Mouse (Mus musculus) intestine, embryonic 14.5 days (tissue): Measurements from ENCODE around the gene Lmntd1. TPM values are rescaled to one million over a fixed set of nuclear protein-coding genes. Genes with fewer than 3 reads are reported as not detected.

ENCODE experiments used
- ATAC-seq: fragments of 200-750 bp; cut with Nextera tagmentation; replicated peaks from 2 replicates; pipeline ENCODE4 v1.8.0; 2017; ENCODE audit warnings: low read depth, moderate number of reproducible peaks, moderate TSS enrichment, moderate library complexity; ENCODE audit not compliant: low FRiP score, low TSS enrichment
- DNase-seq: peaks from one replicate; pipeline ENCODE4 v3.0.0-alpha.2; 2018; ENCODE audit warnings: low spot score
- H3K27ac ChIP-seq: fragments of 300-500 bp; sonication (generic); 2 replicates; pipeline ENCODE4 v1.5.1; 2014; ENCODE audit warnings: low read depth, mild to moderate bottlenecking, control low read depth
- H3K27me3 ChIP-seq: fragments of 300-500 bp; sonication (generic); replicated peaks from 2 replicates; pipeline ENCODE4 v1.6.1; 2014; ENCODE audit warnings: low read length, control low read depth; ENCODE audit not compliant: control insufficient read depth, insufficient read depth
- H3K36me3 ChIP-seq: fragments of 300-500 bp; sonication (generic); 2 replicates; pipeline ENCODE4 v1.6.1; 2014; ENCODE audit warnings: low read length, control low read depth; ENCODE audit not compliant: control insufficient read depth, insufficient read depth
- H3K4me1 ChIP-seq: fragments of 300-500 bp; sonication (generic); replicated peaks from 2 replicates; pipeline ENCODE4 v1.6.1; 2014; ENCODE audit warnings: low read length, control low read depth, mixed read lengths; ENCODE audit not compliant: control insufficient read depth, insufficient read depth
- H3K4me2 ChIP-seq: fragments of 300-500 bp; sonication (generic); 2 replicates; pipeline ENCODE4 v1.6.1; 2014; ENCODE audit warnings: low read length
- H3K4me3 ChIP-seq: fragments of 300-500 bp; sonication (generic); 2 replicates; pipeline ENCODE4 v1.5.1; 2014; ENCODE audit warnings: low read depth, low read length, control low read depth, mixed read lengths
- H3K9ac ChIP-seq: fragments of 300-500 bp; sonication (generic); 2 replicates; pipeline ENCODE4 v1.6.1; 2014; ENCODE audit warnings: mild to moderate bottlenecking, low read length
- H3K9me3 ChIP-seq: fragments of 300-500 bp; sonication (generic); 2 replicates; pipeline ENCODE4 v1.6.1; 2016; ENCODE audit warnings: low read length, control low read depth; ENCODE audit not compliant: control insufficient read depth
- WGBS: fragments of 180-500 bp; shearing (Covaris S2); extraction: QIAGEN DNeasy Blood & Tissue Kit; methylation state at CpG from one replicate; pipeline ENCODE4 v1.1.7; 2014; 5-methylcytosine and 5-hydroxymethylcytosine counted together
- polyA plus RNA-seq: library from polyadenylated mRNA; unstranded; fragments of >200 nt; fragmentation: Nextera tagmentation; extraction: Ambion mirVana; gene quantifications from 2 replicates; pipeline ENCODE4 v1.2.1, GENCODE M21; 2014

Lmntd1 gene
- polyA plus RNA-seq, 1 experiment from 2014 or later, result 0.27 TPM

DNA sequence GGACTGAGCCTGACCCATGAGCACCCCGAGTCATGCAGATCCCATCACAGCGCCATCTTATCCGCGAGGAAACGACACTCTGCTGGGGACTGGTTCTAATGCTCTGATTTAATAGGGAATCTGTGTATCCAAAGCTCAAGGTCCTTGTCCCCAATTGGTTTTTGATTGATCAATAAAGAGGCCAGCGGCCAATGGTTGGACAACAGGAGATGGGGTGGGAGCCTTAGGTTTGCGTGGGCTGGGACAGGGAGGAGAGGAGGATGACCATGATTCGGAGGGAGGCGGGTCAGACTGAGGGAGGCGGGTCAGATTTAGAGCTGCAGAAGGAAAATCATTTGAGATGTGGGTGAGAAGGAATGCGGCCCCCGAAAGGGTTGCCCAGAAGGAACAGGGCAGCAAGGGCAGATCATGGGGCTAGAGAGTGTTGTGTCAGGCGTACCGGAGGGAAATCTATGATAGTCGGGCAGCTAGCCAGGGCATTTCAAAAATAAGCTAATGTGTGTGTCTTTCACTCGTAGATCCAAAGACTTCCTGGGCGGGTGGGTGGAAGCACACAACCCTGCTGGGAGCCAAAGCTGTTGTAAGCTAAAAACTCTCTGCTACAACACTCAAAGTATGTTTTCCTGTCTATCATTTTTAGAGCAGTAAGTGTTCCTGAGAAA, 131.3 kb downstream of the Lmntd1 start:
- no peak overlapping the region for H3K4me3 ChIP-seq
- peak overlapping the region; percentile 75 for H3K27ac ChIP-seq
- DNase-seq (no peak), ATAC-seq (no peak)
- no peak overlapping the region for H3K4me2 ChIP-seq
- H3K36me3 ChIP-seq, result no peaks in the 10 kb centered on the region
- H3K9ac ChIP-seq, result no peak overlapping the region
- H3K4me1 ChIP-seq, result peaks cover 7% of the 10 kb centered on the region; the same call in 1 of the 2 replicates
- no peaks in the 10 kb centered on the region for H3K9me3 ChIP-seq
- H3K27me3 ChIP-seq, result no peaks in the 10 kb centered on the region
- WGBS, result 81% methylated on average over 17 of the region's 17 CpGs

GRCm38 (mm10) chr6:145481938-145482337, 132.2 kb downstream of the Lmntd1 start:
- Histone ChIP-seq H3K4me3 (no peak overlapping the region), H3K27ac (peak overlapping the region; percentile 75), H3K4me1 (peaks cover 7% of the 10 kb centered on the region; the same call in 1 of the 2 replicates), H3K4me2 (no peak overlapping the region), H3K9ac (no peak overlapping the region), H3K27me3 (no peaks in the 10 kb centered on the region), H3K9me3 (no peaks in the 10 kb centered on the region), H3K36me3 (no peaks in the 10 kb centered on the region)
- WGBS, result 24% methylated on average over 15 of the region's 15 CpGs
- DNase-seq (peak; percentile 72), ATAC-seq (peak; percentile 71; the same call in 1 of the 2 replicates)

DNA sequence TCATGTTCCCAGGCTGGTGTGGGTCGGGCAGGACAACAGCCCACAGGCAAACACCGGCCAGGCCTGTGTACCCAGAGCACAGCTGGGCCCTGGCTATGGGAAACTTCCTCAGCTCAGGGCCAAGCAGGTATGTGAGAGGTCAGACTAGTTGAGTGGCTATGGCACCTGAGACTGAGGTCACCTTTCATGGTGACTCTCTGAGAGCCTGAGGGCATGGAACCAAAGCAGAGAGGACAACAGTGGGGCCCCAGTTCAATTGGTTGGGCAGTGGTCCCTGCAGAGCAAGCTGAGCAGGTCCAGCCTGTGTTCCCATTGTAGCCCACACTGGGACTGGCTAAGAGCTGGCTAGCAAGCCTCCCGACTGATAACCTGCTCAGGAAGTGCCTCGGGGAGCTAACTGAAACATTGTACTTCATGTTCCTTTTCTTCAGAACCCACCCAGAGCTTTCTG, 135.3 kb downstream of the Lmntd1 start:
- no peak overlapping the region for H3K27ac ChIP-seq
- no peak overlapping the region for H3K9ac ChIP-seq
- H3K4me1 ChIP-seq, result peaks cover 7% of the 10 kb centered on the region; the same call in 1 of the 2 replicates
- H3K9me3 ChIP-seq, result no peaks in the 10 kb centered on the region
- H3K4me2 ChIP-seq, result no peak overlapping the region
- DNase-seq (no peak), ATAC-seq (no peak)
- no peaks in the 10 kb centered on the region for H3K36me3 ChIP-seq
- 70% methylated on average over 4 of the region's 4 CpGs for WGBS
- no peaks in the 10 kb centered on the region for H3K27me3 ChIP-seq
- no peak overlapping the region for H3K4me3 ChIP-seq

- Histone ChIP-seq H3K36me3 (no peaks in the 10 kb centered on the region), H3K4me3 (no peak overlapping the region), H3K27me3 (no peaks in the 10 kb centered on the region), H3K9ac (no peak overlapping the region), H3K4me1 (peaks cover 7% of the 10 kb centered on the region; the same call in 1 of the 2 replicates), H3K9me3 (no peaks in the 10 kb centered on the region), H3K4me2 (no peak overlapping the region), H3K27ac (no peak overlapping the region)
- no peak for ATAC-seq
- WGBS, result 52% methylated on average over 10 of the region's 10 CpGs
- no peak for DNase-seq
Measured at GRCm38 (mm10) chr6:145477367-145477905, 136.7 kb downstream of the Lmntd1 start.

DNA sequence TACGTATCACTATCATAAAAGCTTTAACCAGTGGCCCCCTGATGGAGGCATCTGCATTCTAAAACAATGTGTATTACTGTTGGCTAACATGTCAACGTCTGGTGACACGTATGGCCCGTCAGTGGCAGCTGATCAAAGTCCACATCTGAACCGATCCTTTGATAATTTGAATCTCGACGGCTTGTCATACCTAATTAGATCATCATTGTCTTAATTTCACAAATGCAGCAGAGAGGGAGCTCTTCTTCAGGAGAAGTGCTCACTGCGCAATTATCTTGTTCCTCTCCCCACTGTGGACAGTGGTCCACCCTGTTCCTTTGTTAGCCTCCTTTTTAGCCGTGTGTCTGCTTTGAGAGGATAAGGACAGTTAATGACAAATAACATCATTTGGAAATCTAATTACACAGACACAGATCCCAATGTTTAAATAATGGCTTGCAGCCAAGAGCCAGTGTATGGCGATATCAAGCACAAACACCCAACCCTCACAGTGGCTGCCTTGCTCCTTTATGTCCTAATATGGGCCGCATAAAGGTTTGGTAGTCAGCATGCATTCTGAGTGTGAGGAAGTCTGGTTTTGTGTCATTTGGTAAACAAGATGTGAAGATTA, 142.4 kb downstream of the Lmntd1 start:
- Histone ChIP-seq H3K9me3 (no peaks in the 10 kb centered on the region), H3K4me1 (peaks cover 10% of the 10 kb centered on the region; the same call in 1 of the 2 replicates), H3K36me3 (no peaks in the 10 kb centered on the region), H3K4me3 (no peak overlapping the region), H3K4me2 (no peak overlapping the region), H3K27ac (peak overlapping the region; percentile 13; the same call in 1 of the 2 replicates), H3K9ac (no peak overlapping the region), H3K27me3 (no peaks in the 10 kb centered on the region)
- no peak for DNase-seq
- 63% methylated on average over 11 of the region's 11 CpGs for WGBS
- 0 out of 2 replicates have a peak, but pooled peaks have one; percentile 66 for ATAC-seq

DNA sequence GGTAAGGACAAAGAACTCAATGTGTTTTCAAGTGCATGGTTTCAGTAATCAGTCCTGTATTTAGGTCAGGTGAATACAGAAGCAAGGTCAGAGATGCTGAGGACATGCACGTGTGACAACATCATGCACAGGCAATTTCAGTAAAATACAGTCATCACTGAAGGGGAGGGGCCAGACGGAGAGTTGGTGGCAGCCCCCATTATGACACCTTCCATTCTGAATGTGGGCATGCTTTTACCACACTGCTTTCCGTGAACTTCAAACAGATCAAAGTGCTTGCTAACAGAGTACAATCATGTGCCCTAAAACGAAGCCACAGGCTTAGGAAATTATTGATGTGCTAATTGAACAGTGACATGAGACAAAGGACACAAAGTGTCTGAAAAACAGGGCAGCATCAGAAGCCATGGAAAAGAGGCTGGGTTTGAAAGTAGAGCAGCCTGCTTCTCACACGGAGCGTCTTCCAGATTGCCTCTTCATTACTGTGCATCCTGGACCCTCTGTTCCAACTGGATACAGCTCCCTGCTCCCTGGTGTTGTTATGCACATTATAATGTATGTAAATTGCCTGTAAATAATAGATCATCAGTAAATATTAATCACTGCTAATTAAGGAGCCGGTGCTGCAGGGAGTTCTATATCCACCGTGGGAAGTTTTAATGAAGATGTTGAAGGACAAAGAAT, 144.7 kb downstream of the Lmntd1 start:
- peaks cover 10% of the 10 kb centered on the region; the same call in 1 of the 2 replicates for H3K4me1 ChIP-seq
- H3K4me3 ChIP-seq, result no peak overlapping the region
- WGBS, result 78% methylated on average over 8 of the region's 8 CpGs
- H3K27ac ChIP-seq, result no peak overlapping the region
- no peaks in the 10 kb centered on the region for H3K36me3 ChIP-seq
- ATAC-seq, result no peak
- no peak overlapping the region for H3K9ac ChIP-seq
- H3K4me2 ChIP-seq, result no peak overlapping the region
- no peaks in the 10 kb centered on the region for H3K9me3 ChIP-seq
- no peaks in the 10 kb centered on the region for H3K27me3 ChIP-seq
- DNase-seq, result no peak

DNA sequence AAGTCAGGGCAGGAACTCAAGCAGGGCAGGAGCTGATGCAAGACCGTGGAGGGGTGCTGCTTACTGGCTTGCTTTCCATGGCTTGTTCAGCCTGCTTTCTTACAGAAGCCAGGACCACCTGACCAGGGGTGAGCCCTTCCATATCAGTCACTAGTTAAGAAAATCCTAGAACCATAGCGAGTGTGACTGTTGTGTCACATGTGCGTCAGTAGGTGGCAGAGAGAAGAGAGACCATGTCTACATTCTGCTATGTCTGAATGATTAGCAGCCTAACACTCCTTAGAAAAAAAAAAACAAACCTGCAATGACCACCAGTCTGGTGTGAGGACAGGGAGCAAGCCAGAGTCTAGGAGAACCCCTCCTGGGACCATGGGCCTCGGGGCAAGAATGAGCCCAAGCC, 150.1 kb downstream of the Lmntd1 start:
- Histone ChIP-seq H3K4me2 (no peak overlapping the region), H3K9ac (no peak overlapping the region), H3K9me3 (no peaks in the 10 kb centered on the region), H3K4me3 (no peak overlapping the region), H3K27ac (no peak overlapping the region), H3K4me1 (no peaks in the 10 kb centered on the region), H3K27me3 (no peaks in the 10 kb centered on the region), H3K36me3 (no peaks in the 10 kb centered on the region)
- WGBS, result 87% methylated on average over 4 of the region's 4 CpGs
- no peak for ATAC-seq
- no peak for DNase-seq

DNA sequence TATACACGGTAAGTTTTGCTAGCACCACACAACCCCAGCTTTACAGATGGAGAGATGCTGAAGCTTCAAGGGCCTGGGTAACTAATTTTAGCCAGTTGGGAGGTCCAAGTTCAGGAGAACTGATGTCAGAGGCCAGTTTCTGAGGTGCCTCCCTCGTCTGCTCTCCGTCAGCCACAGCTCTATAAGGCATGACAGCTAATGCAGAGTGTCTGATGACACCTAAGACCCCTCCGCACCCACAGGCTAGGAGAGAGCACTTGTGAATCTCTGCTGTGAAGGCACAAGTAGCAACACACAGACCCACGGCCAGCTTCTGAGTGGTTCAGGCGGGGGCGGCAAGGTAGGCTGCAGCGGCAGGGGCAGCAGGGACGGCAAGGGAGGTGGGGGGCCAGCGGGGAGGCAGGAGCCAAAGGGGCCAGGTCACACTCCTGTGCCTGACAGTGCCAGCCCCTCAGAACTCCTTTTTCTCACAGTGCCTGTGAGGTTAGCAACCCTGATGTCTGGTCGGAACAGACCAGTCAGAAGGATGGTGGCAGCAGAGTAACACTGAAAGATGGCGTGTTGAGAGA, 151.4 kb downstream of the Lmntd1 start:
- no peak for DNase-seq
- H3K36me3 ChIP-seq, result no peaks in the 10 kb centered on the region
- no peaks in the 10 kb centered on the region for H3K4me1 ChIP-seq
- no peaks in the 10 kb centered on the region for H3K27me3 ChIP-seq
- no peak for ATAC-seq
- WGBS, result 62% methylated on average over 12 of the region's 12 CpGs
- H3K4me2 ChIP-seq, result no peak overlapping the region
- H3K27ac ChIP-seq, result no peak overlapping the region
- H3K9me3 ChIP-seq, result no peaks in the 10 kb centered on the region
- H3K4me3 ChIP-seq, result no peak overlapping the region
- H3K9ac ChIP-seq, result no peak overlapping the region
